Mouse (Mus musculus) erythroblast, embryonic 14.5 days (primary cell): ENCODE data around the gene Atp5e.

ENCODE experiments used
- GATA1 ChIP-seq: IDR thresholded peaks from 2 replicates; pipeline ENCODE4 v1.6.1; 2012; ENCODE audit warnings: low read length, inconsistent platforms, mixed read lengths
- TAL1 ChIP-seq: IDR thresholded peaks from 3 replicates; pipeline ENCODE4 v1.6.1; 2012; ENCODE audit warnings: low read length, inconsistent platforms, mixed read lengths

DNA sequence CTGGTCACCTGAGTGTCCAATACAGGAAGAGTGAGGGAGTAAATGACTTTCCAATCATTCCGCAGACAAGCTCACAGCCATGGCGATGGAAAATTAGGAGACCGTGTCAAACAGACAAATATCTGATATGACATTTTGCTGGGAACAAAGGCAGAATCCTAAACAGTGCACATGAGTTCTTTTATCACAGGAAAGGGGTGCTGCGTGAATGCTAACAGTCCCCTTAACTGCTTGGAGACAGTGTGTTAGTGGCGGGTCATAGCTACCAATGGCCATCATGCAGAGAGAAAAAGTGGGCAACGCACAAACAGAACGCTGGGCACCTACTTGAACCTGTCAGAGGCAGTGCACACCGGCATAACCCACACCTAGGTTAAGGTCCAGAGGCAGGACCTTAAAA, 37.6 kb upstream of the Atp5e start:
- no peak for TF ChIP-seq TAL1
- TF ChIP-seq GATA1 = no peak
